Mouse (Mus musculus) layer of hippocampus, adult 11-12 months (tissue): ENCODE data around the gene Ap2s1.

Experiments used
- DNase-seq: peaks from one replicate; pipeline ENCODE4 v3.0.0; 2022; ENCODE audit warnings: low spot score

Ap2s1 gene

GRCm38 (mm10) chr7:16794886-16795285, 56.7 kb downstream of the Ap2s1 start:
- DNase-seq, result no peak
